Mouse (Mus musculus) lung, embryonic 14.5 days (tissue): ENCODE results near the gene Dhrs1. TPM values are rescaled to one million over a fixed set of nuclear protein-coding genes. Genes with fewer than 3 reads are reported as not detected.

Experiments
- ATAC-seq: fragments of 200-750 bp; cut with Nextera tagmentation; 2 replicates; pipeline ENCODE4 v1.8.0; 2017; ENCODE audit warnings: mild to moderate bottlenecking, moderate TSS enrichment, moderate library complexity; ENCODE audit not compliant: insufficient read depth
- DNase-seq: peaks from one replicate; pipeline ENCODE4 v3.0.0-alpha.2; 2015
- H3K27ac ChIP-seq: fragments of 300-500 bp; sonication (generic); 2 replicates; pipeline ENCODE4 v1.5.1; 2014; ENCODE audit warnings: low read depth, mild to moderate bottlenecking, moderate library complexity
- H3K27me3 ChIP-seq: fragments of 300-500 bp; sonication (generic); 2 replicates; pipeline ENCODE4 v1.6.1; 2014; ENCODE audit warnings: low read length, control low read depth; ENCODE audit not compliant: insufficient read depth
- H3K36me3 ChIP-seq: fragments of 300-500 bp; sonication (generic); 2 replicates; pipeline ENCODE4 v1.6.1; 2014; ENCODE audit warnings: control low read depth; ENCODE audit not compliant: insufficient read depth
- H3K4me1 ChIP-seq: fragments of 300-500 bp; sonication (generic); 2 replicates; pipeline ENCODE4 v1.6.1; 2014; ENCODE audit warnings: antibody characterized with exemption, control low read depth; ENCODE audit not compliant: insufficient read depth
- H3K4me2 ChIP-seq: fragments of 300-500 bp; sonication (generic); 2 replicates; pipeline ENCODE4 v1.6.1; 2014; ENCODE audit warnings: mild to moderate bottlenecking
- H3K4me3 ChIP-seq: fragments of 300-500 bp; sonication (generic); 2 replicates; pipeline ENCODE4 v1.5.1; 2014; ENCODE audit warnings: low read depth, low read length
- H3K9ac ChIP-seq: fragments of 300-500 bp; sonication (generic); 2 replicates; pipeline ENCODE4 v1.6.1; 2014
- H3K9me3 ChIP-seq: fragments of 300-500 bp; sonication (generic); 2 replicates; pipeline ENCODE4 v1.6.1; 2016; ENCODE audit warnings: low read depth, low read length, control low read depth
- CTCF ChIP-seq: IDR thresholded peaks from 2 replicates; pipeline ENCODE4 v1.5.1; 2016; ENCODE audit warnings: antibody characterized with exemption, low read depth
- WGBS: fragments of 180-500 bp; shearing (Covaris S2); extraction: QIAGEN DNeasy Blood & Tissue Kit; methylation state at CpG from one replicate; pipeline ENCODE4 v1.1.7; 2014; 5-methylcytosine and 5-hydroxymethylcytosine counted together
- polyA plus RNA-seq: library from polyadenylated mRNA; unstranded; fragments of >200 nt; fragmentation: Nextera tagmentation; extraction: Ambion mirVana; gene quantifications from 2 replicates; pipeline ENCODE4 v1.2.1, GENCODE M21; 2014

The Dhrs1 gene
- polyA plus RNA-seq, 1 experiment from 2014 or later: 76.7 TPM

- no peak overlapping the region for H3K9ac ChIP-seq
- no peaks in the 10 kb centered on the region for H3K4me1 ChIP-seq
- no peak for TF ChIP-seq CTCF
- H3K4me3 ChIP-seq: no peak overlapping the region
- H3K27me3 ChIP-seq: no peaks in the 10 kb centered on the region
- no peak overlapping the region for H3K4me2 ChIP-seq
- H3K9me3 ChIP-seq: no peaks in the 10 kb centered on the region
- H3K36me3 ChIP-seq: no peaks in the 10 kb centered on the region
- 0 out of 2 replicates have a peak overlapping the region, but pooled peaks have one; percentile 1 for H3K27ac ChIP-seq
- DNase-seq (no peak), ATAC-seq (no peak)
- WGBS: 38% methylated on average over 6 of the region's 6 CpGs
Measured at GRCm38 (mm10) chr14:55702761-55703160, 42.7 kb downstream of the Dhrs1 start.

- TF ChIP-seq CTCF: no peak
- Histone ChIP-seq H3K4me3 (no peak overlapping the region), H3K27me3 (no peaks in the 10 kb centered on the region), H3K36me3 (no peaks in the 10 kb centered on the region), H3K27ac (no peak overlapping the region), H3K9me3 (no peaks in the 10 kb centered on the region), H3K9ac (no peak overlapping the region), H3K4me2 (no peak overlapping the region), H3K4me1 (no peaks in the 10 kb centered on the region)
- no peak for ATAC-seq
- no peak for DNase-seq
- 49% methylated on average over 9 of the region's 9 CpGs for WGBS
Measured at GRCm38 (mm10) chr14:55701131-55701530, 44.4 kb downstream of the Dhrs1 start.

GRCm38 (mm10) chr14:55697226-55697625 is 48.3 kb downstream of the Dhrs1 start:
- H3K9ac ChIP-seq: no peak overlapping the region
- ATAC-seq (no peak), DNase-seq (no peak)
- TF ChIP-seq CTCF: no peak
- no peaks in the 10 kb centered on the region for H3K4me1 ChIP-seq
- no peak overlapping the region for H3K4me2 ChIP-seq
- no peaks in the 10 kb centered on the region for H3K9me3 ChIP-seq
- H3K27ac ChIP-seq: no peak overlapping the region
- H3K36me3 ChIP-seq: no peaks in the 10 kb centered on the region
- no peaks in the 10 kb centered on the region for H3K27me3 ChIP-seq
- no peak overlapping the region for H3K4me3 ChIP-seq
- WGBS: 69% methylated on average over 4 of the region's 4 CpGs

- no peak for TF ChIP-seq CTCF
- no peak overlapping the region for H3K9ac ChIP-seq
- H3K36me3 ChIP-seq: no peaks in the 10 kb centered on the region
- no peak overlapping the region for H3K4me2 ChIP-seq
- no peak overlapping the region for H3K4me3 ChIP-seq
- WGBS: 71% methylated on average over 10 of the region's 10 CpGs
- no peak overlapping the region for H3K27ac ChIP-seq
- no peaks in the 10 kb centered on the region for H3K9me3 ChIP-seq
- no peak for DNase-seq
- no peak for ATAC-seq
- H3K27me3 ChIP-seq: no peaks in the 10 kb centered on the region
- no peaks in the 10 kb centered on the region for H3K4me1 ChIP-seq
Measured at GRCm38 (mm10) chr14:55689433-55689832, 56.1 kb downstream of the Dhrs1 start.

Other genes with a start within 250 kb of the Dhrs1 start
- 0.15 and 0.25 TPM in 2 replicates for gene Cpne6, start 235.2 kb downstream of the Dhrs1 start, polyA plus RNA-seq
- not detected in 2 replicates for gene Nrl, start 220.7 kb downstream of the Dhrs1 start, polyA plus RNA-seq
- 52.1 and 55.4 TPM in 2 replicates for gene Pck2, start 205.4 kb downstream of the Dhrs1 start, polyA plus RNA-seq
- 53.9 and 62.3 TPM in 2 replicates for gene Dcaf11, start 185.7 kb downstream of the Dhrs1 start, polyA plus RNA-seq
- gene A730061H03Rik, start 185.3 kb downstream of the Dhrs1 start, polyA plus RNA-seq: 1.2 and 1.6 TPM in 2 replicates
- 0.76 and 1.7 TPM in 2 replicates for gene Fitm1, start 170.1 kb downstream of the Dhrs1 start, polyA plus RNA-seq
- 139 and 142 TPM in 2 replicates for gene Psme1, start 167.6 kb downstream of the Dhrs1 start, polyA plus RNA-seq
- 2.1 and 2.4 TPM in 2 replicates for gene Emc9, start 160.4 kb downstream of the Dhrs1 start, polyA plus RNA-seq
- 228 and 242 TPM in 2 replicates for gene Psme2, start 154.6 kb downstream of the Dhrs1 start, polyA plus RNA-seq
- gene Rnf31, start 154.0 kb downstream of the Dhrs1 start, polyA plus RNA-seq: 14.4 and 16.9 TPM in 2 replicates
- gene Irf9, start 142.1 kb downstream of the Dhrs1 start, polyA plus RNA-seq: 8.9 and 9.0 TPM in 2 replicates
- 8.5 and 14.2 TPM in 2 replicates for gene Rec8, start 127.7 kb downstream of the Dhrs1 start, polyA plus RNA-seq
- gene Ipo4, start 109.7 kb downstream of the Dhrs1 start, polyA plus RNA-seq: 97.5 and 115 TPM in 2 replicates
- gene Gm49378, start 107.8 kb downstream of the Dhrs1 start, polyA plus RNA-seq: 2.1 TPM in 2 replicates
- 111 and 122 TPM in 2 replicates for gene Tm9sf1, start 101.9 kb downstream of the Dhrs1 start, polyA plus RNA-seq
- gene Tssk4, start 95.5 kb downstream of the Dhrs1 start, polyA plus RNA-seq: 0.89 and 1.1 TPM in 2 replicates
- 51.6 and 52.0 TPM in 2 replicates for gene Mdp1, start 85.2 kb downstream of the Dhrs1 start, polyA plus RNA-seq
- 58.4 and 59.4 TPM in 2 replicates for gene Gmpr2, start 73.7 kb downstream of the Dhrs1 start, polyA plus RNA-seq
- 556 and 577 TPM in 2 replicates for gene Nedd8, start 73.6 kb downstream of the Dhrs1 start, polyA plus RNA-seq
- 53.3 and 58.0 TPM in 2 replicates for gene Tinf2, start 63.9 kb downstream of the Dhrs1 start, polyA plus RNA-seq
- 0.89 and 1.3 TPM in 2 replicates for gene Tgm1, start 31.8 kb downstream of the Dhrs1 start, polyA plus RNA-seq
- 25.6 and 29.5 TPM in 2 replicates for gene Rabggta, start 23.4 kb downstream of the Dhrs1 start, polyA plus RNA-seq
- 48.7 and 50.6 TPM in 2 replicates for gene Nop9, start within 50 bp of the Dhrs1 start, polyA plus RNA-seq
- gene Cideb, start 12.8 kb upstream of the Dhrs1 start, polyA plus RNA-seq: 0.36 and 0.38 TPM in 2 replicates
- 0.19 and 0.70 TPM in 2 replicates for gene Ltb4r2, start 15.7 kb upstream of the Dhrs1 start, polyA plus RNA-seq
- gene Ltb4r1, start 20.3 kb upstream of the Dhrs1 start, polyA plus RNA-seq: 0.31 and 0.64 TPM in 2 replicates
- gene Adcy4, start 38.4 kb upstream of the Dhrs1 start, polyA plus RNA-seq: 11.6 and 14.1 TPM in 2 replicates
- gene Ripk3, start 43.2 kb upstream of the Dhrs1 start, polyA plus RNA-seq: 42.5 and 51.4 TPM in 2 replicates
- 58.8 and 66.1 TPM in 2 replicates for gene Nfatc4, start 77.5 kb upstream of the Dhrs1 start, polyA plus RNA-seq
- gene Nynrin, start 108.3 kb upstream of the Dhrs1 start, polyA plus RNA-seq: 18.7 and 19.4 TPM in 2 replicates
- 1.4 and 1.9 TPM in 2 replicates for gene Cbln3, start 138.7 kb upstream of the Dhrs1 start, polyA plus RNA-seq
- 11.0 and 13.7 TPM in 2 replicates for gene Khnyn, start 139.3 kb upstream of the Dhrs1 start, polyA plus RNA-seq
- gene Sdr39u1, start 154.6 kb upstream of the Dhrs1 start, polyA plus RNA-seq: 44.3 and 47.2 TPM in 2 replicates
- 3.7 and 4.4 TPM in 2 replicates for gene Cma1, start 199.0 kb upstream of the Dhrs1 start, polyA plus RNA-seq
- gene Cma2, start 205.3 kb upstream of the Dhrs1 start, polyA plus RNA-seq: not detected in 2 replicates